Mouse (Mus musculus): ENCODE measurements around the gene March1. TPM values are rescaled to one million over a fixed set of nuclear protein-coding genes. Genes with fewer than 3 reads are reported as not detected.
"Not testable (repeated sequence)": the region's sequence is repeated elsewhere in the genome, so short reads cannot be mapped to it uniquely, and the experiment has no call there.

The March1 gene
- total RNA-seq, 2 experiments from 2014 or later: 0.95 to 1.6 TPM

GRCm38 (mm10) chr8:66415234-66415633 is 797.5 kb downstream of the March1 start:
- no peak for DNase-seq

DNA sequence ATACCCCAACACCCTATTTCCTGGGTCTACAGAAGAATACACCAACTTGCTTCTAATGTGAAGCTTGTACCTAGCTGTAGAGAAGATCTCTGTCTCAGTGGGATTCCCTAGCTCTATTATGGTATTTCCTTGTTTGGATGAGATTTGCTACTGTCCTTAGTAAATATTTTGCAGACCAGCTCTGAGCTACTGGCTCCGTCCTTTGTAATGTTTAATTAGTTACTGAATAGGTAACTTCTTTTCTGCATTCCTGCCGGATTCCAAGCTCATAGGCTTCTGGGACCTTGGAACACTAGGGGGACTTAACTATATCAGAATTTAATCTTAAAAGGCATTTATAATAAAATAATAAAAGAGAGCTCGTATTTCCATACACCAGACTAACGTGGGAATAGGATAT is 799.9 kb downstream of the March1 start:
- not testable (repeated sequence) for DNase-seq

GRCm38 (mm10) chr8:66430639-66431038 is 812.9 kb downstream of the March1 start:
- DNase-seq: no peak

- DNase-seq: no peak
Measured at GRCm38 (mm10) chr8:66433577-66433976, 815.9 kb downstream of the March1 start.

DNA sequence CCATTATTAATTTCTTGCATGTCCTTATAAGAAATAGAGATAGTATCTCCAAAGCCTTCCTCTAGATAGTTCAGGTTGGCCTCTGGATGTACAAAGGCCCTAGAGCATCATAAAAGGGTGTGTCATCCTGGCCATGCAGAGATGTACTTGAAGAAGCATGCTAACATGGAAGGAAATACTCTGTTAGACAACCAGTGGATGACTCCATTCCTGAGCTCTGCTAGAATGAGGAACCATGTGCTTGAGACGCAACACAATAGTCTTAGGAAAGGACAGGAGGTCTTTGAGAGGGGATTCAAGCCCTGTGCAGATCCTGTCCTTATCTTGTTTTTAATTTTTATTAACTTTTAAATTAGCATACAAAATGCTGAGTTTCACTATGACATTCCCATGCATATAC is 819.1 kb downstream of the March1 start:
- no peak for DNase-seq

- DNase-seq: no peak
Measured at GRCm38 (mm10) chr8:66437929-66438328, 820.2 kb downstream of the March1 start.

DNA sequence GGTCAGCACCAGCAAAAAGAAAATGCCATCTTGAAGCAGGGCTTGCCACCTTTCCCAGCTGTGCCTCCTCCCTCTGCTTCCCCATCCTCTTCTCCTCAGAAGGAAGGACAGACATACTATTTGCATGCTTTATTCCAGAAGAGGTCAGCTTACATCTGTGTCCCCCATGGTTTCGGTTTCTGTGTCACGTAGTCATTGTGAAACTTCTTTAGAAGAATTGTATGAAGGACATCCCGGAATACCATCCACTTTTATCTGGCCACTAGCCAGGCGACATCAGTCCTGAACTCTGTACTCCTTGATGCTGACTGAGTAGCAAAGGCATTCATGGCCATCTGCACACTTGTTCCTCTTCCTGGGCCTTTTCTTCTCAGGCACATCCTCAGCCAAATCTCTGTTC is 820.8 kb downstream of the March1 start:
- DNase-seq: peak; percentile 11 to 12

- DNase-seq: no peak
Measured at GRCm38 (mm10) chr8:66441123-66441522, 823.4 kb downstream of the March1 start.

- peak; percentile 3 to 12 for DNase-seq
Measured at GRCm38 (mm10) chr8:66442778-66443177, 825.1 kb downstream of the March1 start.

DNA sequence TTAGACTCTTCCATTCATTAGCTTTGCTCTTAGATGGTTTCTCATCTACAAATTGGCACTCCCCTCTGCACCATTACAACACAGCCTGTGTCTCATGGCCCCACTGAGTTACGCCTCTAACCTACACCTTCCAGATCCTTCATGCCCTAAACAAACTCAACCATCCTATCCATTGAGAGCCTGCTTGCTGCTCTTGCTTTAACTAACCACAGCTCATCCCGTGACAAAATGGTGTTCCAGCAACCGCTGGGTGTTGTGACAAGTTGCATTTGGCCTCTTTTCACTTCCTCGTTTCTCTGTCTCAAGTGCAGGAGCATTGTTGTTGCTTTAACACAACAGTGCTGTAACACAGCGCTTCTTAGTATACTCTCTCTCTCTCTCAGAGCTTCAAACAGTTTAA is 826.4 kb downstream of the March1 start:
- no peak for DNase-seq

DNA sequence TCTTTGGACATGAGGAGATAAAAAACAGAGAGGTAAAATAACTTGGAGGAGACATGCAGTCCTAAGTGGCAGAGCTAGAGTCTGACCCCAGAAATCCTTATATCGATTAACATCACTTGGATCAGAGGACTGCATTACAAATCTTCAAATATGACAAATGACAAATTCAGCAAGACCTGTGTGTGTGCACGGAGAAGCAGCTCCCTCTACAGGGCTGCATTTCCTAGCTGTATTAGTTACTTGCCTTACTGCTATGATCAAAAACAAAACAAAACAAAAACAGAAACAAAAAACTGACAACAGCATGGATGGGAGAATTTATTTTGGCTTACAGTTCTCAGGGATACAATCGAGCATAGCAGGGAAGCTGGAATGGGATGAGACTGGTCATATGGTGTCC is 827.7 kb downstream of the March1 start:
- DNase-seq: no peak

DNA sequence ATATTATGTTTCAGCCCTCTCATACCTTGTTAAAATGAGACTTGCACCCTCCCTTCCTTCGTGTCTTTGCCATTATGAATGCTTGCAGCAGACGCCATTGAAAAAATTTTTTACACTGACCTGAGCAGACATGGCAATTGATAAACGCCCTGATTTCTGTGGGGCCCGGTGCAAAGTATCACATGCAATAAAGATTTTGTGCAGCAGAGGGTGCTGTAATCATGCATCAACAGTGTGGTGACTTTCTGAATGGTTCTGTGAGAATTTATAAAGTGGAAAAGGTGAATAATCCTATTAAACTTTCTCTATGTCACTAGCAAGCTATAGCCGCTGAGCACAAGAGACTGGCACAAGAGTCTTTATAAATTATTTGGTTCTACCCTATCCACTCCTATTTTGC is 833.0 kb downstream of the March1 start:
- peak; percentile 12 to 44 for DNase-seq

- DNase-seq: peak in 1 of 2 experiments; percentile 3
Measured at GRCm38 (mm10) chr8:66457057-66457456, 839.4 kb downstream of the March1 start.

DNA sequence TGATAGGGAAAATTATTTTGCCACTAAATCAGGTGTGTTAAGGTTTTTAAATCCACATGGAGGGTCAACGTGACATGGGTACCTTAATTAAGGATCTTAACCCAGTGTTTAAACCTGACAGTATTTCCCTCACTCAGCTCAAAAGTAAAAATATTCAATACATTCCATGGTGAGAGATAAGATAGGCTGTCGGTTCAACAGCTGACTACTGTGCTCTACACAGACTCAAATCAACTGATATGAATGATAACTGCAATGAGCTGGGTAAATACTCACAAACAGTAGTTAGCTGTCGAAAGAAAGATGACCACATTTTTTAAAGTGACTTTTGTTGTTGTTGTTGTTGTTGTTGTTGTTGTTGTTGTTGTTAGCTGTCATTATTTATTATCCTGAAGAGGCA is 852.1 kb downstream of the March1 start:
- DNase-seq: no peak

GRCm38 (mm10) chr8:66476880-66477279 is 859.2 kb downstream of the March1 start:
- DNase-seq: no peak

- DNase-seq: peak; percentile 83
Measured at GRCm38 (mm10) chr8:66486084-66486763, 868.5 kb downstream of the March1 start, which contains the start of gene Tma16. Gene Tma16, minus strand, starts transcription at chr8:66486530.

GRCm38 (mm10) chr8:66488556-66488955 is 870.9 kb downstream of the March1 start:
- DNase-seq: no peak

- no peak for DNase-seq
Measured at GRCm38 (mm10) chr8:66490624-66491023, 872.9 kb downstream of the March1 start.

GRCm38 (mm10) chr8:66494496-66494895 is 876.8 kb downstream of the March1 start:
- DNase-seq: no peak

- DNase-seq: peak; percentile 74 to 79
Measured at GRCm38 (mm10) chr8:66495726-66496125, 878.0 kb downstream of the March1 start.

DNA sequence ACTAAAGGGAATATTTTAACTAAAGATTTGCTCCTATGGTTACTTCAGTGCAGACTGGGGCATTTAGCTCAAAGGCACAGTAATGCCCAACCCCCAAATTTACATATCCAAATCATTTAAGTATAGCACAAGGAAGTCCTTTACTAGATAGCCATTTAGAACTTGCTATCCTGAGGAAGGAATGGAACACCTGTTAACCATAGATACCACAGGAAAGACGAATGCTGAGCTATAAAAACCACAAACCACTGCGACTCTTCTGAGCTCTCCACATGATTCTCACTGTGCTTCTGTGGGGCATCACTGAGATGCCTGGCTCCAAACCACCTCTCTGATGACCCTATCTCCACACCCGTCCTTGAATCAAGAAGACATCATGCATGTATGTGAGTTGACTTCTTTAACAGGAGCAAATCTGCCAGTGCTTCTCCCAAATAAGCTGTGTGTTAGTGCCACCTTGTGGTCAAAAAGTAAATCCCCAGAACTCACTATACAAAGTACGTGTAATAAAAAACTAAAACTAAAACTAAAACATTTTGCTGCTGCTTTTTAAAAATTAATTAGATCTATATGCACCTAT is 879.4 kb downstream of the March1 start:
- peak in 1 of 2 experiments; percentile 42 for DNase-seq

GRCm38 (mm10) chr8:66503381-66503780 is 885.7 kb downstream of the March1 start:
- DNase-seq: no peak

DNA sequence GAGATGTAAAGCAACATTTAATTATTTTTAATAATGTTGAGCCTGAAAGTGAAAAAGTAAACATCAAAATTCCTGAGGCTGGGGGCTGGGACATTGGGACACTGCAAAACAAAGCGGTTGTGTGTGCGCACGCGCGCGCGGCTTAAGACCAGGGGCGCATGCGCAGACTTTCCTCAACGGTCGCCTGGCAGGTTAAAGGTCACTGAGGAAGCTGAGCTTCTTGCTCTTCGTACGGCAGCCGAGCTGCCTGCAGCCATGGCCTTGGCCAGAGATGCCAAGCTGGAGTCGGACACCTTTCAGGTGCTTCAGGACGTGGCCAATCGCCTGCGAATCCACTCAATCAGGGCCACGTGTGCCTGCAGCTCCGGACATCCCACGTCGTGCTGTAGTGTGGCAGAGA is 893.8 kb downstream of the March1 start, which contains the start of gene Tktl2:
TSS of gene Tktl2 (plus strand) at position 220 of the 400 bp plus-strand sequence.
- DNase-seq: no peak

- no peak for DNase-seq
Measured at GRCm38 (mm10) chr8:66519149-66519548, 901.4 kb downstream of the March1 start.

Data from adrenal gland, postnatal 36 days (tissue).